Mouse (Mus musculus): ENCODE measurements at regions not wholly inside any gene's neighbourhood (a gene's known extent, or its start where the extent isn't known, plus 50 kb on each side); places are given as distances from the start of the nearest gene placed in this dataset.
"Not testable (repeated sequence)": the region's sequence is repeated elsewhere in the genome, so short reads cannot be mapped to it uniquely, and the experiment has no call there.

- peak; percentile 62 to 73 for DNase-seq (ENCODE audit: low spot score in 2 of 2)
Measured at GRCm38 (mm10) chr14:87215099-87215498, 74.1 kb upstream of the Diaph3 start.

GRCm38 (mm10) chr14:87217042-87217441 is 76.0 kb upstream of the Diaph3 start:
- no peak for DNase-seq (ENCODE audit: low spot score in 2 of 2)

GRCm38 (mm10) chr14:87219975-87220374 is 78.9 kb upstream of the Diaph3 start:
- no peak for DNase-seq (ENCODE audit: low spot score in 2 of 2)

GRCm38 (mm10) chr14:87224870-87225269 is 83.8 kb upstream of the Diaph3 start:
- no peak for DNase-seq (ENCODE audit: low spot score in 2 of 2)

- DNase-seq (ENCODE audit: low spot score in 2 of 2): no peak
Measured at GRCm38 (mm10) chr14:87249258-87249657, 108.2 kb upstream of the Diaph3 start.

GRCm38 (mm10) chr14:87255484-87256208 is 114.6 kb upstream of the Diaph3 start:
- no peak for DNase-seq (ENCODE audit: low spot score in 2 of 2)

- DNase-seq (ENCODE audit: low spot score in 2 of 2): no peak
Measured at GRCm38 (mm10) chr14:87261726-87262125, 120.7 kb upstream of the Diaph3 start.

- no peak for DNase-seq (ENCODE audit: low spot score in 2 of 2)
Measured at GRCm38 (mm10) chr14:87264826-87265225, 123.8 kb upstream of the Diaph3 start.

- DNase-seq (ENCODE audit: low spot score in 2 of 2): no peak
Measured at GRCm38 (mm10) chr14:87266309-87266708, 125.3 kb upstream of the Diaph3 start.

- DNase-seq (ENCODE audit: low spot score in 2 of 2): not testable (repeated sequence)
Measured at GRCm38 (mm10) chr14:87289266-87289665, 127.2 kb upstream of the Tdrd3 start.

GRCm38 (mm10) chr14:87289708-87290243 is 126.7 kb upstream of the Tdrd3 start:
- DNase-seq (ENCODE audit: low spot score in 2 of 2): no peak

GRCm38 (mm10) chr14:87295206-87295605 is 121.2 kb upstream of the Tdrd3 start:
- no peak for DNase-seq (ENCODE audit: low spot score in 2 of 2)

GRCm38 (mm10) chr14:87297160-87297559 is 119.3 kb upstream of the Tdrd3 start:
- no peak for DNase-seq (ENCODE audit: low spot score in 2 of 2)

GRCm38 (mm10) chr14:87300838-87301237 is 115.6 kb upstream of the Tdrd3 start:
- DNase-seq (ENCODE audit: low spot score in 2 of 2): no peak

- DNase-seq (ENCODE audit: low spot score in 2 of 2): no peak
Measured at GRCm38 (mm10) chr14:87301564-87301963, 114.9 kb upstream of the Tdrd3 start.

- no peak for DNase-seq (ENCODE audit: low spot score in 2 of 2)
Measured at GRCm38 (mm10) chr14:87305481-87305880, 111.0 kb upstream of the Tdrd3 start.

GRCm38 (mm10) chr14:87306011-87306410 is 110.4 kb upstream of the Tdrd3 start:
- DNase-seq (ENCODE audit: low spot score in 2 of 2): no peak

- DNase-seq (ENCODE audit: low spot score in 2 of 2): no peak
Measured at GRCm38 (mm10) chr14:87308016-87308415, 108.4 kb upstream of the Tdrd3 start.

GRCm38 (mm10) chr14:87312318-87312717 is 104.1 kb upstream of the Tdrd3 start:
- peak in 1 of 2 experiments; percentile 27 for DNase-seq (ENCODE audit: low spot score in 2 of 2)

GRCm38 (mm10) chr14:87314999-87315732 is 101.3 kb upstream of the Tdrd3 start:
- peak; percentile 50 to 59 for DNase-seq (ENCODE audit: low spot score in 2 of 2)

GRCm38 (mm10) chr14:87327841-87328240 is 88.6 kb upstream of the Tdrd3 start:
- no peak for DNase-seq (ENCODE audit: low spot score in 2 of 2)

- no peak for DNase-seq (ENCODE audit: low spot score in 2 of 2)
Measured at GRCm38 (mm10) chr14:87337950-87338526, 78.4 kb upstream of the Tdrd3 start.

Measured in right cerebral cortex, postnatal 36 days (tissue).